Mouse (Mus musculus): Measurements from ENCODE around the gene Gm21721. TPM values are rescaled to one million over a fixed set of nuclear protein-coding genes. Genes with fewer than 3 reads are reported as not detected.
"Not testable (repeated sequence)": the region's sequence is repeated elsewhere in the genome, so short reads cannot be mapped to it uniquely, and the experiment has no call there.

The Gm21721 gene
- total RNA-seq (2021) (not detected), polyA plus RNA-seq (2012; rRNA removed) (not detected in 2 replicates)
- long read RNA-seq = 0 reads

GRCm38 (mm10) chrY:9202090-9202489 lies at the start of gene Gm21721:
Gm21721 (minus strand) TSS chrY:9202190.
- not testable (repeated sequence) for DNase-seq

Other genes with a start within 250 kb of the Gm21721 start
- not detected for gene Gm21292, start 68.3 kb downstream of the Gm21721 start, total RNA-seq (2021)
- gene Gm21292, start 68.3 kb downstream of the Gm21721 start, polyA plus RNA-seq (2012; rRNA removed) = not detected in 2 replicates
- gene Gm21812, start 145.0 kb upstream of the Gm21721 start, total RNA-seq (2021) = not detected
- gene Gm21812, start 145.0 kb upstream of the Gm21721 start, polyA plus RNA-seq (2012; rRNA removed) = not detected in 2 replicates
- not detected for gene Gm21874, start 214.0 kb upstream of the Gm21721 start, total RNA-seq (2021)
- gene Gm21874, start 214.0 kb upstream of the Gm21721 start, polyA plus RNA-seq (2012; rRNA removed) = not detected in 2 replicates

Measured in adrenal gland, adult 2 months (tissue).